Mouse (Mus musculus) neural tube, embryonic 12.5 days (tissue): ENCODE results near the gene Rfng. TPM values are rescaled to one million over a fixed set of nuclear protein-coding genes. Genes with fewer than 3 reads are reported as not detected.
"Not testable (repeated sequence)": the region's sequence is repeated elsewhere in the genome, so short reads cannot be mapped to it uniquely, and the experiment has no call there.

Experiments
- ATAC-seq: fragments of 200-750 bp; cut with Nextera tagmentation; 2 replicates; pipeline ENCODE4 v1.8.0; 2017; ENCODE audit warnings: low read depth, mild to moderate bottlenecking, moderate TSS enrichment, moderate library complexity; ENCODE audit not compliant: low FRiP score
- H3K27ac ChIP-seq: fragments of 300-500 bp; sonication (generic); 2 replicates; pipeline ENCODE4 v1.5.1; 2016
- H3K27me3 ChIP-seq: fragments of 300-500 bp; sonication (generic); replicated peaks from 2 replicates; pipeline ENCODE4 v1.6.1; 2016; ENCODE audit warnings: mild to moderate bottlenecking
- H3K36me3 ChIP-seq: fragments of 300-500 bp; sonication (generic); 2 replicates; pipeline ENCODE4 v1.6.1; 2016; ENCODE audit warnings: mild to moderate bottlenecking
- H3K4me1 ChIP-seq: fragments of 300-500 bp; sonication (generic); 2 replicates; pipeline ENCODE4 v1.6.1; 2016
- H3K4me2 ChIP-seq: fragments of 300-500 bp; sonication (generic); replicated peaks from 2 replicates; pipeline ENCODE4 v1.6.1; 2016; ENCODE audit warnings: mild to moderate bottlenecking
- H3K4me3 ChIP-seq: fragments of 300-500 bp; sonication (generic); 2 replicates; pipeline ENCODE4 v1.5.1; 2016
- H3K9ac ChIP-seq: fragments of 300-500 bp; sonication (generic); 2 replicates; pipeline ENCODE4 v1.6.1; 2016; ENCODE audit warnings: mild to moderate bottlenecking
- H3K9me3 ChIP-seq: fragments of 300-500 bp; sonication (generic); 2 replicates; pipeline ENCODE4 v1.6.1; 2016; ENCODE audit warnings: mild to moderate bottlenecking
- WGBS: fragments of 180-500 bp; shearing (Covaris S2); methylation state at CpG from one replicate; pipeline ENCODE4 v1.1.7; 2016; 5-methylcytosine and 5-hydroxymethylcytosine counted together
- polyA plus RNA-seq: library from polyadenylated mRNA; unstranded; fragments of >200 nt; fragmentation: Nextera tagmentation; extraction: Ambion mirVana; gene quantifications from 2 replicates; pipeline ENCODE4 v1.2.1, GENCODE M21; 2016

The Rfng gene
- polyA plus RNA-seq, 1 experiment from 2014 or later, result 81.3 TPM

DNA sequence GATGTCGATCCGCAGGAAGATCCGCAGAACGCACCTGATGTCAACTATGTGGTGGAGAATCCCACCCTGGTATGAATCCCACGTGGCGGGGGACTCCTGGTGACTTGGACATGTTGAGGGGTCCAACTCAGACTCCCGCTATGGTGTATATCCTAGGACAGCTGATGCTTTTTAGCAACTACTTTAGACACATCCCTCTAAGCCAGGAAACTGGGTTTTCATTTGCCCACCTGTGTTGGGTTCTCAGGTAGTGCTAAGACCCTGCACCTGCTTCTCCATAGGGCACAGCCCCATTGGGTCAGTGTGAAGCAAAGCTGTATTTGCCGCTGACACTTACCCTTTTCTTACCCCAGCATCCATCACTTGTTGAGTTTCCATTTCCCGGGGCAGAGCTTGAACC lies 1.1 kb upstream of the Rfng start:
- 40% methylated on average over 9 of the region's 9 CpGs for WGBS
- Histone ChIP-seq H3K4me2 (peak overlapping the region; percentile 99), H3K9ac (peak overlapping the region; percentile 93), H3K9me3 (no peaks in the 10 kb centered on the region), H3K27me3 (peaks cover 4% of the 10 kb centered on the region; the same call in 1 of the 2 replicates), H3K27ac (no peak overlapping the region), H3K36me3 (peaks cover 71% of the 10 kb centered on the region), H3K4me1 (peaks cover 20% of the 10 kb centered on the region), H3K4me3 (peak overlapping the region; percentile 99)
- ATAC-seq, result no peak

DNA sequence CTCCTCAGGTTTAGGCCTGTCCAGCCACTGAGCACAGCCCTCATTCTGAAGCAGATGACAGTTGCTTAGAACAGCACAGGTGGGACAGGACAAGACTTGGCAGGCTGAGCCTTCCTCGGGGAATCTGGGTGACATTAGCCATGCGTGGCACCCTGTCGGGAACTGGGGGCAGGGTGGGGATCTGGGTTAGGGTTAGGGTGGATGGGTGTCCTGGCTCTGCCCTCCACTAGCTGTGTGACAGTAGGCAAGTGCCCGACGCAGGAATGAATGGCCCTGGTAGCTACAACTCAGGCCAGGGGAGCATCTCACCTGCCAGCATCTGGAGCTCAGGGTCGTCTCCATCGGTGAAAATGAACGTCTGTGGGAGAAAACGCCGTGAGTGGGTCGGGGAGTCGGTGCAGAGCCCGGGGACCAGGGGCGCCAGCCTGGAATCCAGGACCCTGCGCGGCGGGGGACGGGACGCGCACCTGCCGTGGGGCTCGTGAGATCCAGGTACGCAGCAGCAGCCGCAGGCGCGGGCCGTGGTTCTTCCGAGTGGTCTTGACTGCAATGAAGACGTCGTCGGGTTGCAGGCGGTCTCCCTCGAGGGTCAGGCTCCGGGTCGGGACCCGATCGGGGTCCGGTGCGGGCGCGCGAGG lies 462 bp downstream of the Rfng start:
- peak overlapping the region; percentile 99 for H3K4me3 ChIP-seq
- H3K27ac ChIP-seq, result peak overlapping the region; percentile 66
- 2% methylated on average over 42 of the region's 42 CpGs for WGBS
- ATAC-seq, result peak; percentile 30; the same call in 1 of the 2 replicates
- peaks cover 60% of the 10 kb centered on the region for H3K36me3 ChIP-seq
- H3K27me3 ChIP-seq, result peaks cover 4% of the 10 kb centered on the region; the same call in 1 of the 2 replicates
- H3K4me2 ChIP-seq, result peak overlapping the region; percentile 99
- H3K9me3 ChIP-seq, result no peaks in the 10 kb centered on the region
- H3K9ac ChIP-seq, result peak overlapping the region; percentile 93
- peaks cover 20% of the 10 kb centered on the region for H3K4me1 ChIP-seq

- Histone ChIP-seq H3K4me1 (peaks cover 20% of the 10 kb centered on the region), H3K36me3 (peaks cover 38% of the 10 kb centered on the region)
- not testable (repeated sequence) for ATAC-seq, H3K9ac ChIP-seq, H3K4me2 ChIP-seq, H3K9me3 ChIP-seq, H3K27me3 ChIP-seq, H3K27ac ChIP-seq, H3K4me3 ChIP-seq
- 91% methylated on average over 6 of the region's 6 CpGs for WGBS
Measured at GRCm38 (mm10) chr11:120781361-120781760, 2.6 kb downstream of the Rfng start.

DNA sequence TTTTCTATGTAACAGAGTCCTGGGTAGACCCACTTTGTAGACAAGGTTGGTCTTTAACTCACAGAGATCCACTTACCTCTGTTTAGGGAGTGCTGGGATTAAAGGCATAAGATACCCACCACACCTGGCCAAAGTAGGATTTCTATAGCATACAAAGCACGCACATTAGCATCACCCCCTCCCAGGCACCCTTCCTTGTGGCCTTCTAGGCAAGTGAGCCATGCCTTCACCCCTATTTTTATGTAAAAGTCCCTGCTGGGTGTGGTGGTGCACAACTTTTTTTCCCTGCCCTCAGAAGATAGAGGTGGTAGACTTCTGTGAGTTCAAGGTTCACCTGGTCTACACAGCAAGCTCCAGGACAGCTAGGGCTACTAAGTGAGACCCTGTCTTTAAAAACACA lies 4.1 kb downstream of the Rfng start:
- H3K9ac ChIP-seq, result no peak overlapping the region
- no peak overlapping the region for H3K27ac ChIP-seq
- H3K4me2 ChIP-seq, result no peak overlapping the region
- H3K4me1 ChIP-seq, result peaks cover 17% of the 10 kb centered on the region
- H3K4me3 ChIP-seq, result no peak overlapping the region
- no peaks in the 10 kb centered on the region for H3K9me3 ChIP-seq
- H3K27me3 ChIP-seq, result peaks cover 4% of the 10 kb centered on the region; the same call in 1 of the 2 replicates
- H3K36me3 ChIP-seq, result peaks cover 29% of the 10 kb centered on the region
- no peak for ATAC-seq
- 84% methylated on average over 1 of the region's 1 CpGs for WGBS

- Histone ChIP-seq H3K4me1 (peaks cover 5% of the 10 kb centered on the region; the same call in 1 of the 2 replicates), H3K9me3 (no peaks in the 10 kb centered on the region), H3K27ac (no peak overlapping the region), H3K27me3 (no peaks in the 10 kb centered on the region), H3K4me2 (no peak overlapping the region), H3K4me3 (no peak overlapping the region), H3K9ac (no peak overlapping the region), H3K36me3 (peaks cover 20% of the 10 kb centered on the region)
- WGBS, result 27% methylated on average over 6 of the region's 6 CpGs
- ATAC-seq, result no peak
Measured at GRCm38 (mm10) chr11:120777123-120777522, 6.9 kb downstream of the Rfng start.

- 24% methylated on average over 15 of the region's 15 CpGs for WGBS
- no peak overlapping the region for H3K9ac ChIP-seq
- peaks cover 5% of the 10 kb centered on the region; the same call in 1 of the 2 replicates for H3K4me1 ChIP-seq
- H3K9me3 ChIP-seq, result no peaks in the 10 kb centered on the region
- no peak overlapping the region for H3K4me3 ChIP-seq
- peaks cover 10% of the 10 kb centered on the region for H3K36me3 ChIP-seq
- H3K4me2 ChIP-seq, result no peak overlapping the region
- no peaks in the 10 kb centered on the region for H3K27me3 ChIP-seq
- ATAC-seq, result peak; percentile 77
- H3K27ac ChIP-seq, result no peak overlapping the region
Measured at GRCm38 (mm10) chr11:120775774-120776469, 8.1 kb downstream of the Rfng start.

DNA sequence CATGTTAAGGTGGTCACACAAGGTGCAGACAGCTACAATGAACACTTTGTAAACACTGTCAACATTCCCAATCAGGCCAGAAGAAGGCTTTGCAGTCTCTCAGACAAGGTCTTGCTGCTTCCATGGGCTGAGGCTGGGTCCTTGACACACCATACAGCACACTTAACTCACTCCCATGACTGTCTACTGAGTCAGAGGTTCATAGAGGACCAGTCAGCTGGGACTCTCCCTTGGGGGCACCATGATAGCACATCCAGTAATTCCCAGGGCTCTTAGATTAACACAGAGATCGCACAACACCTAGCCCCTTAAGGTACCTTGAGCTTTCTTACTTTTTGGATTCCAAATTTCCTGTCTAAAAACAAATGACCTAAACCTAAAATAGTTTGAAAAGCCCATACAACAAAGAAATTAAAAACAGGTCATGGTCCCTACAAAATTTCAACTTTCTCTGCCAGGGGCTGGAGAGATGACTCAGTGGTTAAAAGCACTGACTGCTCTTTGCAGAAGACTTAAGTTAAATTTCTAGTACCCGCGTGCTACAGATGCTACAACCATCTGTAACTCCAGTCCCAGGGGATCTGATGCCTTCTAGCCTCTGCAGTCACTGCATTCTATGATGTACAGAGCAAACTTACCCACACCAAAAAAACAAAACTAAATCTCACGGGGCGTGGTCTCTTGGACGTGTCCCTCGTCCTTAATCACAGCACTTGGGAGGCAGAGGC lies 10.4 kb downstream of the Rfng start:
- Histone ChIP-seq H3K4me2 (no peak overlapping the region), H3K9ac (no peak overlapping the region), H3K36me3 (no peaks in the 10 kb centered on the region), H3K4me1 (peaks cover 5% of the 10 kb centered on the region; the same call in 1 of the 2 replicates), H3K27me3 (no peaks in the 10 kb centered on the region), H3K9me3 (no peaks in the 10 kb centered on the region), H3K27ac (no peak overlapping the region), H3K4me3 (no peak overlapping the region)
- 84% methylated on average over 7 of the region's 7 CpGs for WGBS
- ATAC-seq, result no peak

DNA sequence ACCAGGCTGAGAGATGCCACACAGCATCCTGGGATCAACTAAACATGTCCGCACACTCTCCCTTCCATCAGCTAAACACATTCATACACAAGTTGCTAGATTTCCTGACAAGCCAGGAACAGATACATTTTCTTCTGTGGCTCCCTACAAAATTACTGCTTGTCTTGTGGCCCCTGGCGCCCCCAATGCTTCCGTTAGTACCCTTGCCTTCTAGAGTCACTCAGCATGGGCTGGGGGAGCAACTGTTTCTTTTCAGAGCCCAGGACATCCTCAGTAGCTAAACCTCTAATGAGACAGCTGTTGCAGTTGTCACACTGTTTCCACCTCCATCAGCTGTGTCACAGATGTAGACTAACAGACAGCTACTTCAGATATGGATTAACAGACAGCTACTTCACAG lies 11.3 kb downstream of the Rfng start:
- no peak for ATAC-seq
- no peak overlapping the region for H3K4me3 ChIP-seq
- no peak overlapping the region for H3K27ac ChIP-seq
- WGBS, result 85% methylated on average over 3 of the region's 3 CpGs
- H3K4me1 ChIP-seq, result peaks cover 5% of the 10 kb centered on the region; the same call in 1 of the 2 replicates
- H3K27me3 ChIP-seq, result no peaks in the 10 kb centered on the region
- H3K9ac ChIP-seq, result no peak overlapping the region
- no peaks in the 10 kb centered on the region for H3K9me3 ChIP-seq
- H3K4me2 ChIP-seq, result no peak overlapping the region
- no peaks in the 10 kb centered on the region for H3K36me3 ChIP-seq

- Histone ChIP-seq H3K27ac (no peak overlapping the region), H3K27me3 (no peaks in the 10 kb centered on the region), H3K9me3 (no peaks in the 10 kb centered on the region), H3K36me3 (no peaks in the 10 kb centered on the region), H3K4me3 (no peak overlapping the region), H3K4me1 (no peaks in the 10 kb centered on the region), H3K9ac (no peak overlapping the region), H3K4me2 (no peak overlapping the region)
- WGBS, result 79% methylated on average over 1 of the region's 1 CpGs
- ATAC-seq, result no peak
Measured at GRCm38 (mm10) chr11:120768206-120768605, 15.8 kb downstream of the Rfng start.

DNA sequence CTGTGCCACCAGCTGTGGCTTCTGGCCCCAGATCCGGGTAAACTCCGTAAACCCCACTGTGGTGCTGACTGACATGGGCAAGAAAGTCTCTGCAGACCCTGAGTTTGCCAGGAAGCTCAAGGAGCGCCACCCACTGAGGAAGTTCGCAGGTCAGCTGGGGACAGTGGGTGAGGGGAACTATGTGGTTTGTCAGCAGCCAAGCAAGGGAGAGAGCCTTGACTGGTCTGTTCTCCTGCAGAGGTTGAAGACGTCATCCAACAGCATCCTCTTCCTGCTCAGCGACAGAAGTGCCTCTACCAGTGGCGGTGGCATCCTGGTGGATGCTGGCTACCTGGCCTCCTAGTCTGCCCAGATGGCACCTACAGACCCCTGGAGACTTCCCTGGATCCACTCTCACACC lies 17.0 kb downstream of the Rfng start:
- WGBS, result 75% methylated on average over 4 of the region's 7 CpGs
- H3K27ac ChIP-seq, H3K4me3 ChIP-seq, H3K9ac ChIP-seq, H3K4me2 ChIP-seq, H3K9me3 ChIP-seq, H3K27me3 ChIP-seq, H3K4me1 ChIP-seq, H3K36me3 ChIP-seq, ATAC-seq: not testable (repeated sequence)

DNA sequence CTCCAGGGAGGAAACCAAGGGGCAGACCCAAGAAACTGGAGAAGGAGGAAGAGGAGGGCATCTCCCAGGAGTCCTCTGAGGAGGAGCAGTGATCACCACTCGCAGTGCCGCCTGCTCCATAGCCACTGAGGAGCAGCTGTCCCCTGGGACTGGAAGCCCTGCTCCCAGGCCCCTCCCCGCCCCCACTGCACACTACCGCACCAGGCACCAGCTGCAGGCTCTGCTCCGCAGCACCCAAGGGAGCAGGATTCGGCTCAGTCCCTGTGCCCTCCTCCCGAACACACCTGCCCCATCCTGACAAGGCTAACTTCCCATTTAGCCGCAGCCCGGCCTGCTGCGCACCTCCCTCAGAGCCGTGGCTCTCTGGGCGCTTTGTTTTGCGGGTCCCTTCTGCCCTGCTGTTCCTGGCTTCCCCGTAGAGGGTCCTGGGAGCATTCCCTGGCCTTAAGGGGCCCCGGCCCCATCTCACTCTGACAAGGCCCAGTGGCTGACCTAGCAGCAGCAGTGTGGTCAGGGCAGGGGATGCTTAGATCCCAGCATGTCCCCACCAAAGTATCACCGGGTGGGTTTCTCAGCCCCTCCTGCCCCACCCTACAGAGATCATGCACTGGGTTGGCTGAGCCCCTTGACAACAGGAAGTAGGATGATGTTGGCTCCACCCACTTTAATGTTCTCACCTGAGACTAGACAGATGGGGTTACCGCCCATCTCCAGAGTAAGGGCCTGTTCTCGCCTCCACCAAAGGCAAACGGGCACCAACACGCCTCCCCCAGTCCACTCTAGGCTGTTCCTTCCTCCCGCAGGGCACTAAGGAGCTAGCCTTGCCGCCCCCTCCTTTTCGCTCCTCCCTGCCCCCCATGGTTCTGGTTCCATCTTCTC lies 20.6 kb downstream of the Rfng start:
- H3K36me3 ChIP-seq, H3K4me3 ChIP-seq, H3K4me1 ChIP-seq, H3K9ac ChIP-seq, H3K27me3 ChIP-seq, H3K27ac ChIP-seq, H3K9me3 ChIP-seq: not testable (repeated sequence)
- ATAC-seq, result peak; percentile 63; the same call in 1 of the 2 replicates
- 17% methylated on average over 11 of the region's 23 CpGs for WGBS
- peak overlapping the region; percentile 31 for H3K4me2 ChIP-seq
